Mouse (Mus musculus): Measurements from ENCODE around the gene Acot8. TPM values are rescaled to one million over a fixed set of nuclear protein-coding genes. Genes with fewer than 3 reads are reported as not detected.
A peak's percentile ranks its signal among the peaks of the same experiment; 100 is the strongest.

Gene Acot8
- total RNA-seq, 2 experiments from 2014 or later, result 20.6 to 20.8 TPM

DNA sequence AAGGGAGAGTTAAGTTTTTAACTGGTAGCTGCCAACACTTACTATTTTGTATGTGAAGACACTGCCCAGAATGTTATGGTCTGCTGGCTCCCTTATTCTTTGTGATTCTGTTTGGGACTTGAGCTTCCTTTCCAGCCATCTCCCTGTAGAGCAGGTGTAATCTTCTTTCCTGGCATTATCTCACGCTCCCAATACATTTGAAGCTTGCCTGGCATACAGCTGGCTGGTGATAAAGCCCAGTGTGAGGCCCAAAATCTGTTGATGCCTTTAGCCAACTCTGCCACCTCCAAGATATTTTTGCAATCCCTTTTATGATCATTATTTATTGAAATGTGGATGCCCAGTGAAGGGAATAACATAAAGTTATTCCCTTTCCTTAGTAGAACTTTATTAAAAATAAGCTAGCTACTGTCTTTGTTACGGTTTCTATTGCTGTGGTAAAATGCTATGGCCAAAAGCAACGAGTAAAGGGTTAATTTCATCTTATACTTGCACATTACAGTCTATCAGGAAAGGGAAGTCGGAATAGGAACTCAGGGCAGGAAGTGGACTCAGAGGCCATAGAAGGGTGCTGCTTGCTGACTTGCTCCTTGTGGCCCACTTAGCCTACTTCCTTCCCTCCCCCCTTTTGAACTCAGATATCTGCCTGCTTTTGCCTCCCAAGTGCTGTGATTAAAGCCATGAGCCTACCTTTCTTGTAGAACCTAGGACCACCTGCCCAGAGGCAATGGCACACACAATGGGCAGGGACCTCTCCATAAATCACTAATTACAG is 44.4 kb downstream of the Acot8 start:
- DNase-seq, result no peak
- intact Hi-C loops (cut with DNase I), result no loop called here

DNA sequence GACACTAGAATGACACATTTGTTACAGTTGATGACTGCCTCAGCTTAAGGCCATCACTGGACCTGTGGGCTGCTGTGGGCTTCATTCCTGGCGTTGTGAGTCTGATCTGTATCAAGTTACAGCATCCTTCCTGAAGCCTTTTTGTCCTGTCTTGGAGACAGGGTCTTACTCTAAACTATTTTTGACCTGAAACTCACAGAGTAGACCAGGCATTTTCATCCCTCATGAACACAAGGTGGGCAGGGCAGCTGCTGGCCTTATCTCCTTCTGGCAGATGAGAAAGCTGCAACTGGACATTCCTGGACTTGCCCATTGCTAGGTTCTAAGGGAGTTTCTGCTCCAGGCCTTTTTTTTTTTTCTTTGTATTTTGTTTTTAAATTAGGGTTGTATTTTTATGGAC is 46.0 kb downstream of the Acot8 start:
- no peak for DNase-seq
- intact Hi-C loops (cut with DNase I), result no loop called here

DNA sequence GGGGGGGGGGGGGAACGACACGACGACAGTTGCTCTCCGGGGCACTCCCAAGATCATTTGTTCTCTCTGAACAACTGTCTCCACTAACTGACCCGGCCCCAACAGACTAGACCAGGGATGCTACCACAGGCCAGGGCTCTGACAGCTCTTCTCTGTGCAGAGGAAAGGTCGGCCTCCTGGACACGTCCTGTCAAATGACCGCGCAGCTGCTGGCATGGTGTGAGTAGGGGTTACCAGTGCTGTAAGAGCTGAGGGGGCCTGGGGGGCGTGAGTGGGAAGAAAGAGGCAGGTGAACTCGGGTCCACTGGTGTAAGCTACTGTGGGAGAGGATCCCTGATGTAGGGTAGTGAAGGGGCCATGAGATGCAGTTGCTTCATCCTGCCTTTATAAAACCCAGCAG is 46.8 kb downstream of the Acot8 start:
- no peak for DNase-seq
- intact Hi-C loops (cut with DNase I), result no loop called here

DNA sequence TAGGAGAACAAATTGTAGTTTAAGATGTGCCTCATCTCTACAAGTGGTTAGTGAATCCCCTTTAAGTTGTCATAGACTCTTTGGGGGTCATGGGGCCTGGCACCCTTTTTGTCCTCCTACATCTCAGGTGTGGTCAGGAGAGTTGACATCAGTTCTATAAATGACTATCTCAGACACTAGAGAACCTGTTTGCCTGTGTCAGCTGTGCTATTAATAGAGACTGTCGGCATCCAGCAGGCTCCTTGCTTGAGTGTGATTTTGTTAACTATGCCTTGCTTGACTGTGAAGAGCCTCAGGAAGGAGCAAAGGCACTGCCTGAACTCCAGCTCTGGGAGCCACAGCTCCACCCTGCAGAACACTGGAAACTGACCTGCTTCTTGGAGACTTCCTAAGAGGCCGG is 49.9 kb downstream of the Acot8 start:
- DNase-seq, result no peak
- intact Hi-C loops (cut with DNase I), result no loop called here

DNA sequence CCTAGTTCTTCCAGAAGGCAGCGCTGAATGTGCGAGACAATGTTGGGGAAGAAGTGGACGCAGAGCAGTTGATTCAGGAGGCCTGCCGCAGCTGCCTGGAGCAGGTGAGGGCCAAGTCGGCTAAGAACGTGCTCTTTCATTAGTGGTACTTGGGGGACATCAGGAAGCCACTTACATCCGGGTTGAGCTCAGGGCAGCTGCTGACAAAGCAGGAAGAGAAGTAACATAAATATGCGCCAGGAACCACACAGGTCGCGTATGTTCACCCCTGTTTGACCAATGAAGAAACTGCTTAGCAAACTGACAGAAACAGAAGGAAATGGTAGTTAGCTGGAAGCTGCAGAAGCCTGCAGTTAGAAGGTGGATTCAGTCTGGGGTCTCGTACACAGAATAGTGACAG is 50.6 kb downstream of the Acot8 start:
- intact Hi-C loops (cut with DNase I), result no loop called here

DNA sequence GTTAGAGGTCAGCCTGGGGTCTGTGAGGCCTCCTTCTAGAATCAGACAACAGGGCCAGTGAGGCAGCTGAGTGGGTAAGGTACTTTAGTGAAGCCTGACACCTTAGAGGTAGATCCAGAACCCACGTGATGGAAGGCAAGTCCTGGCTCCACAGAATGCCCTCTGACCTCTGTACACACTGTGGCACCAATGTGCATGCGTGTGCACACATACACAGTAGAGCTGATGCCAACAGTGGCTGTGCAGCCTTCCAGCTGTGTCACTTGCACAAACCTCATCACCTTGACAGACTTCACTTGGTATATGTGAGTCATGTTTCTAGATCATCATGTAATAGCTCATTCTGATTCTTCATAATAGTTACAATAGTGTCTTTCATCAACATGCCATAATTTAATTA is 52.2 kb downstream of the Acot8 start:
- no peak for DNase-seq
- intact Hi-C loops (cut with DNase I), result no loop called here

More for the DNA sequence above, 50.6 kb downstream of the Acot8 start:
- DNase-seq, result no peak

DNA sequence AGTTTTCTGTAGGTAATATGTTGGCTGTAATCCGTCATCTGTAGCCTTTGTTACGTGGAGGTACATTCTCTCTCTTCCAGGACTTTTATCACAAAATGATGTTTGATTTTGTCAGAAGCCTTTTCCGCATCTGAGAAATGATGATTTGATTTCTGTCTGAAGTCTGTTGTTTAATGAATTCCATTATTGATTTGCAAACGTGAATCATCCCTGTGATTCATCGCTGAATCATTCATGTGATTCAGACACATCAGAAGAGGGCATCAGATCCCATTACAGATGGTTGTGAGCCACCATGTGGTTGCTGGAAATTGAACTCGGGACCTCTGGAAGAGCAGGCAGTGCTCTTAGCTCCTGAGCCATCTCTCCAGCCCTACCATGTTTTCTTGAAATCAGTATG is 55.7 kb downstream of the Acot8 start:
- intact Hi-C loops (cut with DNase I), result no loop called here
- DNase-seq, result no peak

DNA sequence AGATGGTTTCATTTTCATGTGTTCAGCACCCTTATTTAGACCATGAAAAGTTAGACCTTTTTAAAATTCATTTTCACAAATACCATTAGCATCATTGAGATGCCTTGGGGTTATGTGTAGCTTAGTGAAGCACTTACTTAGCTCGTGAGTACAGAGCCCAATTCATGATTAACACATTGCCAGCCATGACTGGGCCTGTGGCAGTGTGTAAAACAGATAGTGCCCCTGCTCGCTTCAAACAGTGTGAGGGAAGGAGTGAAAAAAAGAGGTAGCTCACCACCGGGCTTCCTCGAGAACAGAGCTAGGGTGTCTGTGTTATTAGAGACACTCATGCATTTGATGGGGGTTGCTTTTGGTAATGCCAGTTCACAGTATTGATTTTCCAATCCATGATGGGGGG is 56.5 kb downstream of the Acot8 start:
- DNase-seq, result no peak
- intact Hi-C loops (cut with DNase I), result no loop called here

DNA sequence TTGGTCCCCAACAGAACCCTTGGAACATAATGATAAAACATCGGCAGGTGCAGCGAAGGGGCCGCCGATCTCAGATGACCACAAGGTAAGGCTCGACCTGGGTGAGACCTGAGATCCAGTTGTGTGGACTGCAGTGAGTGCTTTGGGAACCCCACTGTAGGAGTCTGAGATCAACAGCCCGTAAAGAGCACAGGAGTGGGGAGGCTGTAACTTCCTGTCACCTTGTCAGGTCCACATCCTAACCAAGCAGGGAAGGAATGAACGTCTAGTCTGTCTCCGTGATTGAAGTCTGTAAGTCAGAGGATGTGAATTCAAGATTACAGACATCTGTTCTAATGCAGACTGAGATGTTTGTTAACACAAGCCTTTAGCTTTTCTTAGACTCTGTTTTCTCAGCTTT is 58.0 kb downstream of the Acot8 start:
- intact Hi-C loops (cut with DNase I), result no loop called here
- DNase-seq, result no peak

DNA sequence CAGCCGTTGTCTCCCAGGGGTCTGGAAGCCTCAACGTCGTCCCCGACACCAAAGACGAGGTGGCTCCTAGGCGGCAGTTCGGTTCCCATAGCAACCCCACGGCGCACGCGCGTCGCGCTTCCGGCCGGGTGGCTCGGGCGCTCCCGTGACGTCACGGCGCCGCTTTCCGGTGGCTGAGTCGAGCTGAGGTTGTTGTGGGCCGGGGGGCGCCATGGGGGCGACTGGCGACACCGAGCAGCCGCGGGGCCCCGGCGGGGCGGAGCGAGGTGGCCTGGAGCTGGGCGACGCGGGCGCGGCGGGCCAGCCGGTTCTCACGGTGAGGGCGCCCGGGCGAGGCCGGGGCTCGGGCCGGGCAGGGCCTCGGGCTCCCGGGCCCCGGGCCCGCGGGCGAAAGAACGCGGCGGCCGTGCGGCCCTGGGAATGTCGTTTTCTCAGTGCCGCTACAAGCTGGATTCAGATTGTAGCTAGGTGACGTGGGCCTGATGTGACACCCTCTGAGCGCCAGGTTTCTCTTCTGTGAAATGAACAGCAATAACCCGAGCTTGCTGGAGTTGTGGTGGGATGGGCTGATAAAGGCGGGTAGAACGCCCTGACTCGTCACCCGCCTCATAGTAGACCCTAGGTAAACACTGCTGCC is 58.7 kb downstream of the Acot8 start, which contains the start of the genes Wfdc3 and Dnttip1:
Gene Wfdc3 (minus strand): TSS at position 89 of the 637 bp plus-strand sequence.
Gene Dnttip1 (plus strand): TSS at position 141 of the 637 bp plus-strand sequence.
- intact Hi-C loops (cut with DNase I), result no loop called here
- peak; percentile 94 for DNase-seq

DNA sequence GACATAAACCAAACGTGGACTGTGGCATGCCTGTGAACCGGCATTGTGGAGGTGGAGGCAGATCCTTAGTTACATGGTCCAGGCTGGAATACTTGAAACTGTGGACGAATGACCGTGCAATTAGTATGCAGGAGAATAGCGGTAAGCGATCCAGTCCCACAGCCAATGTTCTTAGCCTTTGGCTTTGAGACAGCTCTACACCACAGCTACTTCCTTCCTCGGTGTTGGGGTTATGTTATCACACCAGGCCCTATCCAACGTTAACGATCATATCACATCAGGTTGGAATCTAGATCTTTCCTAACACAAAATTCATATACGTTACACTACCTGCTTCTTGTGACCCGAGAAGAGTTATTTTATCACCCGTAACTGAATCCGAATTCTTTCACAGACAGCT is 59.7 kb downstream of the Acot8 start:
- intact Hi-C loops (cut with DNase I), result no loop called here

More for the DNA sequence above, 59.7 kb downstream of the Acot8 start:
- DNase-seq, result no peak

Other genes with a start within 250 kb of the Acot8 start
- 1 to 10 TPM in 1 of 2 experiments, not detected in 1; 2.1 TPM for gene Wfdc2, start 242.5 kb downstream of the Acot8 start, total RNA-seq (2021)
- not detected for gene Spint3, start 231.4 kb downstream of the Acot8 start, total RNA-seq (2021)
- gene Wfdc6a, start 219.4 kb downstream of the Acot8 start, total RNA-seq (2021), result not detected
- gene Eppin, start 211.3 kb downstream of the Acot8 start, total RNA-seq (2021), result not detected
- under 1 TPM in 1 of 2 experiments, not detected in 1; 0.40 TPM for gene Wfdc6b, start 191.4 kb downstream of the Acot8 start, total RNA-seq (2021)
- not detected for gene Wfdc8, start 191.3 kb downstream of the Acot8 start, total RNA-seq (2021)
- not detected for gene Wfdc16, start 166.1 kb downstream of the Acot8 start, total RNA-seq (2021)
- not detected for gene Wfdc10, start 148.8 kb downstream of the Acot8 start, total RNA-seq (2021)
- gene Wfdc9, start 148.3 kb downstream of the Acot8 start, total RNA-seq (2021), result not detected
- not detected for gene Wfdc11, start 130.8 kb downstream of the Acot8 start, total RNA-seq (2021)
- gene Wfdc13, start 119.8 kb downstream of the Acot8 start, total RNA-seq (2021), result not detected
- not detected for gene Spint4, start 106.4 kb downstream of the Acot8 start, total RNA-seq (2021)
- gene Spint5, start 89.6 kb downstream of the Acot8 start, total RNA-seq (2021), result not detected
- 1 to 10 TPM in 1 of 2 experiments, under 1 TPM in 1; 0.60 to 1.1 TPM for gene Wfdc3, start 59.0 kb downstream of the Acot8 start, total RNA-seq (2021)
- 10 to 100 TPM; 35.8 to 38.1 TPM for gene Dnttip1, start 58.9 kb downstream of the Acot8 start, total RNA-seq (2021)
- gene Ube2c, start 35.0 kb downstream of the Acot8 start, total RNA-seq (2021), result 10 to 100 TPM; 10.8 to 14.3 TPM
- gene Tnnc2, start 24.9 kb downstream of the Acot8 start, total RNA-seq (2021), result not detected
- 10 to 100 TPM; 52.8 to 56.9 TPM for gene Snx21, start 19.1 kb downstream of the Acot8 start, total RNA-seq (2021)
- 1 to 10 TPM; 6.9 to 8.0 TPM for gene Zswim3, start 216 bp upstream of the Acot8 start, total RNA-seq (2021)
- gene Zswim1, start 17.8 kb upstream of the Acot8 start, total RNA-seq (2021), result 10 to 100 TPM; 17.5 to 17.8 TPM
- 1 to 10 TPM; 1.1 to 1.2 TPM for gene Spata25, start 23.7 kb upstream of the Acot8 start, total RNA-seq (2021)
- 10 to 100 TPM; 56.8 to 62.2 TPM for gene Ctsa, start 28.0 kb upstream of the Acot8 start, total RNA-seq (2021)
- gene Neurl2, start 28.6 kb upstream of the Acot8 start, total RNA-seq (2021), result 1 to 10 TPM; 5.1 to 5.6 TPM
- 10 to 100 TPM; 63.5 to 71.3 TPM for gene Pltp, start 52.8 kb upstream of the Acot8 start, total RNA-seq (2021)
- gene Pcif1, start 74.4 kb upstream of the Acot8 start, total RNA-seq (2021), result 10 to 100 TPM; 53.9 to 61.4 TPM
- gene Zfp335, start 106.9 kb upstream of the Acot8 start, total RNA-seq (2021), result 10 to 100 TPM; 30.0 to 31.2 TPM
- gene Mmp9, start 135.9 kb upstream of the Acot8 start, total RNA-seq (2021), result 1 to 10 TPM; 2.1 to 2.3 TPM
- 100 to 1,000 TPM; 158 to 181 TPM for gene Slc12a5, start 155.9 kb upstream of the Acot8 start, total RNA-seq (2021)
- gene Ncoa5, start 230.0 kb upstream of the Acot8 start, total RNA-seq (2021), result 100 to 1,000 TPM; 107 to 111 TPM